Mouse (Mus musculus): Measurements from ENCODE around the gene Clec12b. TPM values are rescaled to one million over a fixed set of nuclear protein-coding genes. Genes with fewer than 3 reads are reported as not detected.

Gene Clec12b
- polyA plus RNA-seq, 1 experiment from 2014 or later = not detected

DNA sequence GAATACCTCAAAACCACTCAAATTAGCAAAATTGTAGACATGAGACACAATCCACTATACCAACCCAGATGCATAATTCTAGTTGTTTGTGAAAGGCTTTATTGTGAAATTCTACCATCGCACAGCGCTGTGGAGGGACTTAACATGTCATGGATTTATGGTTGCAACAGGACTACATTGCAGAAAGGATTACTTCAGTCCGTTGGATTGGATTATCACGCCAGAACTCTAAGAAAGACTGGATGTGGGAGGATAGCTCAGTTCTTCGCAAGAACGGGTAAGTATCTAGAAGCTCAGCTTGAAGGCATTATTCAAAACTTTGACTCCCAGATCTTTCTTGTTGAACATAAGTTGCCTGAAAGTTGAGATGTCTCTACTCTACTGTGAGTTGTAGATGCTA lies 17.7 kb upstream of the Clec12b start:
- H3K9ac ChIP-seq (replicated peaks) = no peak overlapping the region
- H3K4me2 ChIP-seq = no peak overlapping the region
- no peak for ATAC-seq (ENCODE audit: insufficient number of reproducible peaks, insufficient read depth, low FRiP score, low TSS enrichment, low read depth)
- H3K36me3 ChIP-seq = no peaks in the 10 kb centered on the region
- H3K4me1 ChIP-seq (replicated peaks) = no peaks in the 10 kb centered on the region
- no peaks in the 10 kb centered on the region for H3K27me3 ChIP-seq
- 84% methylated on average over 6 of the region's 6 CpGs for WGBS
- no peaks in the 10 kb centered on the region for H3K9me3 ChIP-seq
- no peak overlapping the region for H3K27ac ChIP-seq
- H3K4me3 ChIP-seq (replicated peaks) = no peak overlapping the region

DNA sequence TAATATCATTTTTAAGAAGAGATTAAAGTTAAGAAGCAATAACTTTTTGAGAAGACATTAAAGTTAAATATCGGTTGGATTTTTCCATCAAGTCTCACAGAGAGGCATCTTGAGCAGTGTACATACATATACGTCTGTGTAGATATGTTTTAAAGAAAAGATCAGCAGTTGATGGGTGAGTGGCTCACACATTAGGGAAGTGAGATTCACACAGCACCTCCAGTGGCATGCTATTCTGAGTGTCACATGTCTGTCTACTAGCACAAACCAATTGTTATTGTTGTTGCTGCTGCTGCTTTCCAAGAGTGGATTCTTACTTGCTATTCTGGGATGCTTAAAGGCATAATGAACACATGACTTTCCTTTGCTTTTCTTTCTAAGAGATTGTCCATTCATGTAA lies 16.7 kb upstream of the Clec12b start:
- H3K27ac ChIP-seq = no peak overlapping the region
- WGBS = 85% methylated on average over 2 of the region's 2 CpGs
- no peaks in the 10 kb centered on the region for H3K27me3 ChIP-seq
- H3K4me1 ChIP-seq (replicated peaks) = no peaks in the 10 kb centered on the region
- no peak overlapping the region for H3K4me2 ChIP-seq
- ATAC-seq (ENCODE audit: insufficient number of reproducible peaks, insufficient read depth, low FRiP score, low TSS enrichment, low read depth) = no peak
- no peak overlapping the region for H3K9ac ChIP-seq (replicated peaks)
- no peak overlapping the region for H3K4me3 ChIP-seq (replicated peaks)
- H3K36me3 ChIP-seq = no peaks in the 10 kb centered on the region
- no peaks in the 10 kb centered on the region for H3K9me3 ChIP-seq

DNA sequence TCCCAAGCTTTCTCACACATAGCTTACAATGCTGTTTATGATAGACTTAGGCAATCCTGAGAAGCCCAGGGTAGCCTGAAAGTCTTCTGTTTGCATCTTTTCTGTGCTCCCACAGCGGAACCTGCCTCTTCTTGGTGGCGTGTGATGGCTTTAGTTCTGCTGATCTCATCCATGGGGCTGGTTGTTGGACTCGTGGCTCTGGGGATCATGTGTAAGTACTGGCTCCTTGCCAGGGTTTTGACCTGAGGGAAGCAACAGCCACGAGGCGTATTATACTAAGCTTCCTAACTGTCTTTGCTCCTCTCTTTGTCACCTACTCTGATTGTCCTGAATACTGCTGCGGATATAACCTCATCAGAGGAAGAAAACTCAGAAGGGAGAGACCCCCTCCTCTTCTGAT lies 14.3 kb upstream of the Clec12b start:
- H3K36me3 ChIP-seq = no peaks in the 10 kb centered on the region
- no peak overlapping the region for H3K27ac ChIP-seq
- no peak overlapping the region for H3K4me2 ChIP-seq
- H3K9me3 ChIP-seq = no peaks in the 10 kb centered on the region
- H3K27me3 ChIP-seq = no peaks in the 10 kb centered on the region
- H3K4me1 ChIP-seq (replicated peaks) = no peaks in the 10 kb centered on the region
- H3K9ac ChIP-seq (replicated peaks) = no peak overlapping the region
- H3K4me3 ChIP-seq (replicated peaks) = no peak overlapping the region
- WGBS = 73% methylated on average over 6 of the region's 6 CpGs
- no peak for ATAC-seq (ENCODE audit: insufficient number of reproducible peaks, insufficient read depth, low FRiP score, low TSS enrichment, low read depth)

DNA sequence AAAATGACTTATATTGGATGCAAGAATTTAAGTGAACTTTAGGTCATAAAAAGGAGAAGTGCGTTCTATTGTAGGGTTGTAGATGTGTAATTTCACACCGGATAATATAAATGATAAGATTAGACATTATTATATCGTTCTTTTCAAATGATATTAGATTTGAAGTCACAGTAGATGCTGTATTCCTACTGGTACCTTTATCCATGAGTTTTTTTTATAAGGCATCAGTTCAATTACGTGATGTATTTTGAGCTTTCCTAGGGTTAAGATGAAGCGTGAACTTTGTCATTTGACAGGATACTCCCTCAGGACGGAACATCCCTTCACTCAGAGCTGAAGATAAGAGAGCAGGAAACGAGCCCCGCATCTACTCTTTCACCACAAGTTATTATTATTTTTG lies 11.3 kb upstream of the Clec12b start, which contains the start of gene Clec1b:
Clec1b (plus strand) TSS at position 301 of the 400 bp plus-strand sequence.
- Histone ChIP-seq H3K9me3 (no peaks in the 10 kb centered on the region), H3K36me3 (no peaks in the 10 kb centered on the region), H3K27ac (no peak within 1 kb of the TSS), H3K4me1 (replicated peaks) (no peaks in the 10 kb centered on the region), H3K4me3 (replicated peaks) (no peak within 1 kb of the TSS), H3K4me2 (no peak within 1 kb of the TSS), H3K9ac (replicated peaks) (no peak within 1 kb of the TSS), H3K27me3 (no peaks in the 10 kb centered on the region)
- WGBS = 88% methylated on average over 8 of the region's 8 CpGs
- ATAC-seq (ENCODE audit: insufficient number of reproducible peaks, insufficient read depth, low FRiP score, low TSS enrichment, low read depth) = no peak

DNA sequence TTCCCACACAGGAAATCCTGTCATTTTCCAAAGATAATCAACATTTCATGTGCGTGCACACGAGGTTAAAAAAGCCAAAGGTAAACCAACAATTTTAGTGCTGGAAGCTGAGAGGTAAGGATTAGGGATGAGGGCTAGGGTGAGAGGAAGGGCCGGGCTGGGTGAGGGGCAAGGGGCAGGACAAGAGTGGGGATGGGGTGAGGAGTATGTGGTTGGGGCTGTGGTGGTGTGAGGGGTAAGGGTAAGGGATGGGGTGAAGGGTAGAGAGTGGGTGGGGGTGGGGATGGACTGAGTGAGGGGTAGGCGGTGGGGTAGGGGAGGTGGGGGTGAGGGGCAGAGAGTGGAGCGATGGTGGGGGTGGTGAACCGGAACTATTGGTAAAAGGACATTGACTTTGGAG lies 8.1 kb upstream of the Clec12b start:
- Histone ChIP-seq H3K9ac (replicated peaks) (no peak overlapping the region), H3K4me3 (replicated peaks) (no peak overlapping the region), H3K9me3 (no peaks in the 10 kb centered on the region), H3K4me1 (replicated peaks) (no peaks in the 10 kb centered on the region), H3K27ac (no peak overlapping the region), H3K27me3 (no peaks in the 10 kb centered on the region), H3K4me2 (no peak overlapping the region), H3K36me3 (no peaks in the 10 kb centered on the region)
- peak; percentile 63; the same call in 1 of the 2 replicates for ATAC-seq (ENCODE audit: insufficient number of reproducible peaks, insufficient read depth, low FRiP score, low TSS enrichment, low read depth)
- 72% methylated on average over 6 of the region's 6 CpGs for WGBS

DNA sequence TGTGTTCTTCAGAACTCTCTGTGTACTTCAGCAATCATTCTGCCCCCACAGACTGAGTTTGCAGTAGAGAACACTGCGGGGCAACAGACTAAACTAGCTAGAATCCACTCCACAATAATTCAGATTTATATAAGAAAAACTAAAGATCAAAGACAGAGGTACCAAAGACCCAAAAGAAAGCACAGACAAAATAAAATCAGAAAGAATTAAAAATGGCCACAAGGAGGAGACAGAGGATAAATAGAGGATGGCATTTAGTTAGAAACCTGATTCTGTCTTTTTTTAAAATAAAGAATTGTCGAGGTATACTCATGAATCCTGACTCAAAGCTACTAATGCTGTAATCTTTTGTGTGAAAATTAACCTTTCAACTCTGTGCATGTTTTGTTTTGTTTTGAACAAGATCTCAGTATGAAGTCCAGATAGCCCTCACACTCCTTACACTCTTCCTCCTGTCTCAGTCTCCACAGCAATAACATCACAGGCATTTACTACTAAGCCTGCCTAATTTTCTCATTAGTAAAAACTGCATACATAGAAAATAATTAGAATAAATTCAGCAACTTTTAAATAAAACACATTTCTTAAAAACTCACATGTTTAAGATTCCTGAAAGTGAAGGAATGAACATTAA lies 7.5 kb upstream of the Clec12b start:
- Histone ChIP-seq H3K4me2 (no peak overlapping the region), H3K27me3 (no peaks in the 10 kb centered on the region), H3K9ac (replicated peaks) (no peak overlapping the region), H3K27ac (no peak overlapping the region), H3K4me1 (replicated peaks) (no peaks in the 10 kb centered on the region), H3K36me3 (no peaks in the 10 kb centered on the region), H3K9me3 (no peaks in the 10 kb centered on the region), H3K4me3 (replicated peaks) (no peak overlapping the region)
- ATAC-seq (ENCODE audit: insufficient number of reproducible peaks, insufficient read depth, low FRiP score, low TSS enrichment, low read depth) = no peak
- WGBS = 36% methylated on average over 2 of the region's 2 CpGs

DNA sequence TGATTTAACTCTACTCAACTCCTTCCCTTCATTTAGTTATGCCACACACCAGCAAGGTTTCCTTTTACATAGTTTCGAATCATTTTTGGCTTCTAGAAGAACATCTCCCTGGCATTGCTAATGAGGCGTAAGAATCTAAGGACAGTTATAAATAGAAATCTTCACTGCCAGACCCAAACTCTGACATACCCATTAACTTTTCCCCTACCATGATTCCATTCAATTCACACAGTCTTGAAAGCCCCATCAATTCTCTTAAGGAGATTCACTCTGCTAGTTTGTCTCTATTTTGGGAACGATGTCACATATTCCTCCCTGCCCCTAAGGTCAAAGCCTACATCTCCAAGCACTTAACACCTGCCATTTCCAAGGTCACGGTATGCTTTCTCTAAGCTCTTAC lies 674 bp downstream of the Clec12b start:
- H3K36me3 ChIP-seq = no peaks in the 10 kb centered on the region
- H3K9me3 ChIP-seq = no peaks in the 10 kb centered on the region
- no peak overlapping the region for H3K9ac ChIP-seq (replicated peaks)
- no peak for ATAC-seq (ENCODE audit: insufficient number of reproducible peaks, insufficient read depth, low FRiP score, low TSS enrichment, low read depth)
- 86% methylated on average over 4 of the region's 4 CpGs for WGBS
- no peak overlapping the region for H3K4me2 ChIP-seq
- no peaks in the 10 kb centered on the region for H3K27me3 ChIP-seq
- H3K4me3 ChIP-seq (replicated peaks) = no peak overlapping the region
- H3K27ac ChIP-seq = no peak overlapping the region
- no peaks in the 10 kb centered on the region for H3K4me1 ChIP-seq (replicated peaks)

DNA sequence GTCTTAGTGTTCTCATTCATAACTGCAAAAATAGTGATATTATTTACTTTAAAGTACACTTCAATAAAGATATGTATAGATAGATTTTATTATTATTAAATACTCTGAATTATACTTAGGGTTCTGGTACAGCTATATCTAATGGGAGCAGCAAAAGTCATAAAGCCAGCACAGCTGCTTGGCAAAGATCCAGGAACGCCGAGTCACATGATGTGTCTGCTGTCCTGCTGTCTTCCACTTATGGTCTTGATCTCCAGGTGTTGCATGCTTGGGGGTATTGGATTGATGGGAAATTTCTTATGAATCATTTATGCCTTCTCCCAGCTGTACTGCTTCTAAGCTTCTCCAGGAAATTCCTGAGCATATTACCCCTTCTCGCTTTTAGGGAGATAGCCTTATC lies 2.2 kb downstream of the Clec12b start:
- no peak overlapping the region for H3K4me2 ChIP-seq
- no peaks in the 10 kb centered on the region for H3K27me3 ChIP-seq
- ATAC-seq (ENCODE audit: insufficient number of reproducible peaks, insufficient read depth, low FRiP score, low TSS enrichment, low read depth) = no peak; the same call in 1 of the 2 replicates
- H3K4me1 ChIP-seq (replicated peaks) = no peaks in the 10 kb centered on the region
- no peak overlapping the region for H3K4me3 ChIP-seq (replicated peaks)
- 67% methylated on average over 3 of the region's 3 CpGs for WGBS
- H3K9me3 ChIP-seq = no peaks in the 10 kb centered on the region
- H3K36me3 ChIP-seq = no peaks in the 10 kb centered on the region
- H3K9ac ChIP-seq (replicated peaks) = no peak overlapping the region
- no peak overlapping the region for H3K27ac ChIP-seq

DNA sequence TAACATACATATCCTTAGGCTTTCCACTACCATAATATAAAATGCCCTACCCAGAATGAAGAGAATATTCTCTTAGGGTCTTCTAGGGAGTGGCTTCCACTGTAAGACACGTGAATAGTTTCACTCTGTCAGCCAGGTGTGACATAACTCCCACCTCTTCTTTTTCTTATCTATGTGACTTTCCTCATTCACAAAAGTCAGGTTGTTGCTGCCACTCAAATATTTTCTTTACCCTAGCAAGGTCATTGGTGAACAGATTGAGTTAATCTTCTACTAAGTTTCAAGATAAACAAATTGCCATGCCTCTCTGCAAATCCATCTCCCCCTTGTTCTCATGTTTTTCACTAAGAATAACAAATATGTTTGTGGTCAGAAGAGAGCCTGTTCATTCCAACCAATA lies 3.9 kb downstream of the Clec12b start:
- H3K4me2 ChIP-seq = no peak overlapping the region
- H3K4me1 ChIP-seq (replicated peaks) = no peaks in the 10 kb centered on the region
- H3K27ac ChIP-seq = no peak overlapping the region
- WGBS = 79% methylated on average over 1 of the region's 1 CpGs
- no peaks in the 10 kb centered on the region for H3K9me3 ChIP-seq
- H3K36me3 ChIP-seq = no peaks in the 10 kb centered on the region
- ATAC-seq (ENCODE audit: insufficient number of reproducible peaks, insufficient read depth, low FRiP score, low TSS enrichment, low read depth) = no peak
- H3K9ac ChIP-seq (replicated peaks) = no peak overlapping the region
- no peak overlapping the region for H3K4me3 ChIP-seq (replicated peaks)
- no peaks in the 10 kb centered on the region for H3K27me3 ChIP-seq

DNA sequence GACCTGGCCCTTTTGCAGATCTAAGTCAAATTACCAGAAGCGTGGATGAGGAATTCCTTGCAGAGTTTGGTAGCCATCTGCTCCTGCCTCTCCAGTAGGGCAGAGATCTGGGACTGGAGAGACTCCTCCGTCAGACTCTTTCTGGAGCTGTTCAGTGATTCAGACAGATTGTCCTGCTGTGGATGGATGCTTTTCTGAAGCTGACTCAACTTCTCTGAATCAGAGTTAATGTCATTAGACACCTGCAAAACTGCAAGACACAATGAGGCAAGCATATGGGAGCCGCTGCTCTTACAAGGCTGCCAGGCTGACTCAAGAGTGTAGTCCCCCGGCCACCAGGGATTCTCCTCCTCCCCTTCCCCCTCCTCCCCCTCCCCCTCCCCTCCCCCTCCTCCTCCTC lies 5.2 kb downstream of the Clec12b start:
- Histone ChIP-seq H3K27me3 (no peaks in the 10 kb centered on the region), H3K4me1 (replicated peaks) (no peaks in the 10 kb centered on the region), H3K4me3 (replicated peaks) (no peak overlapping the region), H3K4me2 (no peak overlapping the region), H3K9me3 (no peaks in the 10 kb centered on the region), H3K36me3 (no peaks in the 10 kb centered on the region), H3K27ac (no peak overlapping the region), H3K9ac (replicated peaks) (no peak overlapping the region)
- no peak for ATAC-seq (ENCODE audit: insufficient number of reproducible peaks, insufficient read depth, low FRiP score, low TSS enrichment, low read depth)
- WGBS = 71% methylated on average over 4 of the region's 4 CpGs

DNA sequence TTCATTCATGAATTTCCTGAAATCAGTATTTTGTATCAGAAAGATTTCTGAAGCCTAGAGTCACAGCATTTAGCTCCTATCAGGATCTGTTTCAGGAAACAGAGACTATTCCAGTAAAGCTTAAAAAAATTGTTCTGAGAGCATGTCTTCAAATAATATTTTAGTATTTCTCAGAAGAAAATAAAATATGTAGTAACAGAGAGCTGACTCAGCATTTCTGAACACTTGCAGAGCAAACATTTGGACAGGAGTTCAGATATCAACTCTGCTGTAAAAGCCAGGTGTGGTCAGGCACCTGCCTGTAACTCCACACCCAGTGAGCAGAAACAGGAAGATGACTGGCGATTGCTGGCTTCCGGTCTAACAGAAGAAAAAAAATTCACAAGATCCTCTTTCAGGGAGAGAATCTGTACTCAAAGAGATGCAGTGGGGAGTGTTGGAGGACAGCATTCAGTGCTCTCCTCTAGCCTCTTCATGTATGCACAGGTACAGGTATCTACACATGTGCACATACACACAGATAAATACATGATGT lies 10.7 kb downstream of the Clec12b start:
- no peak overlapping the region for H3K9ac ChIP-seq (replicated peaks)
- WGBS = 79% methylated on average over 2 of the region's 2 CpGs

More for the DNA sequence above, 10.7 kb downstream of the Clec12b start:
- no peaks in the 10 kb centered on the region for H3K27me3 ChIP-seq
- no peak overlapping the region for H3K4me2 ChIP-seq
- no peak overlapping the region for H3K27ac ChIP-seq
- H3K36me3 ChIP-seq = no peaks in the 10 kb centered on the region
- H3K4me1 ChIP-seq (replicated peaks) = no peaks in the 10 kb centered on the region
- H3K4me3 ChIP-seq (replicated peaks) = no peak overlapping the region
- no peak for ATAC-seq (ENCODE audit: insufficient number of reproducible peaks, insufficient read depth, low FRiP score, low TSS enrichment, low read depth)
- H3K9me3 ChIP-seq = no peaks in the 10 kb centered on the region
